Mouse (Mus musculus) embryonic fibroblast, embryonic 13.5 days (primary cell): ENCODE results near the gene Gpr171. TPM values are rescaled to one million over a fixed set of nuclear protein-coding genes. Genes with fewer than 3 reads are reported as not detected.

Experiments
- H3K27ac ChIP-seq: 2 replicates; pipeline ENCODE4 v1.5.1; 2012; ENCODE audit warnings: low read length, control low read depth, inconsistent platforms; ENCODE audit not compliant: insufficient read depth
- H3K4me1 ChIP-seq: 2 replicates; pipeline ENCODE4 v1.6.1; 2011; ENCODE audit warnings: low read length; ENCODE audit not compliant: control insufficient read depth, insufficient read depth
- H3K4me3 ChIP-seq: 2 replicates; pipeline ENCODE4 v1.5.1; 2011; ENCODE audit warnings: mild to moderate bottlenecking, control low read depth, low read length; ENCODE audit not compliant: insufficient read depth
- CTCF ChIP-seq: IDR thresholded peaks from 2 replicates; pipeline ENCODE4 v1.5.1; 2011; ENCODE audit warnings: mild to moderate bottlenecking, control low read depth, low read length, moderate library complexity, borderline replicate concordance; ENCODE audit not compliant: insufficient read depth
- POLR2A ChIP-seq: IDR thresholded peaks from 2 replicates; pipeline ENCODE4 v1.6.1; 2011; ENCODE audit warnings: low read depth, mild to moderate bottlenecking, control low read depth, low read length, moderate library complexity
- polyA plus RNA-seq: library from polyadenylated mRNA; stranded (reverse); fragments of >200 nt; gene quantifications from 2 replicates; pipeline ENCODE4 v1.2.4, GENCODE M21; 2011; ENCODE audit warnings: low read depth; ENCODE audit not compliant: missing spikeins, insufficient read length

Gpr171 gene
- polyA plus RNA-seq, 1 experiment = not detected

GRCm38 (mm10) chr3:59133189-59133588 is 31.6 kb upstream of the Gpr171 start:
- Histone ChIP-seq H3K27ac (no peak overlapping the region), H3K4me1 (peaks cover 2% of the 10 kb centered on the region; the same call in 1 of the 2 replicates), H3K4me3 (no peak overlapping the region)
- TF ChIP-seq CTCF = no peak
- TF ChIP-seq POLR2A = no peak

- Histone ChIP-seq H3K4me1 (peaks cover 2% of the 10 kb centered on the region; the same call in 1 of the 2 replicates), H3K27ac (no peak overlapping the region), H3K4me3 (no peak overlapping the region)
- TF ChIP-seq CTCF (no peak), POLR2A (no peak)
These were observed 30.3 kb upstream of the Gpr171 start for GRCm38 (mm10) chr3:59131966-59132365.

- Histone ChIP-seq H3K27ac (no peak overlapping the region), H3K4me3 (no peak overlapping the region), H3K4me1 (peaks cover 2% of the 10 kb centered on the region; the same call in 1 of the 2 replicates)
- TF ChIP-seq POLR2A = no peak
- no peak for TF ChIP-seq CTCF
These were observed 29.5 kb upstream of the Gpr171 start for GRCm38 (mm10) chr3:59131081-59131480.

- H3K4me3 ChIP-seq = no peak overlapping the region
- TF ChIP-seq POLR2A (no peak), CTCF (no peak)
- H3K4me1 ChIP-seq = peaks cover 2% of the 10 kb centered on the region; the same call in 1 of the 2 replicates
- H3K27ac ChIP-seq = no peak overlapping the region
These were observed 28.8 kb upstream of the Gpr171 start for GRCm38 (mm10) chr3:59130431-59130830.

GRCm38 (mm10) chr3:59129547-59129946 is 27.9 kb upstream of the Gpr171 start:
- Histone ChIP-seq H3K4me1 (peaks cover 2% of the 10 kb centered on the region; the same call in 1 of the 2 replicates), H3K27ac (no peak overlapping the region), H3K4me3 (no peak overlapping the region)
- TF ChIP-seq POLR2A (no peak), CTCF (no peak)

- H3K27ac ChIP-seq = no peak overlapping the region
- TF ChIP-seq POLR2A = no peak
- peaks cover 2% of the 10 kb centered on the region; the same call in 1 of the 2 replicates for H3K4me1 ChIP-seq
- no peak overlapping the region for H3K4me3 ChIP-seq
These were observed 27.1 kb upstream of the Gpr171 start for GRCm38 (mm10) chr3:59128681-59129080.

- TF ChIP-seq CTCF = no peak
- no peak for TF ChIP-seq POLR2A
- H3K4me3 ChIP-seq = no peak overlapping the region
- H3K27ac ChIP-seq = no peak overlapping the region
- H3K4me1 ChIP-seq = peaks cover 12% of the 10 kb centered on the region
These were observed 24.3 kb upstream of the Gpr171 start for GRCm38 (mm10) chr3:59125783-59126555.

- Histone ChIP-seq H3K27ac (no peak overlapping the region), H3K4me1 (peaks cover 11% of the 10 kb centered on the region), H3K4me3 (no peak overlapping the region)
- TF ChIP-seq POLR2A (no peak), CTCF (no peak)
These were observed 23.4 kb upstream of the Gpr171 start for GRCm38 (mm10) chr3:59125022-59125421.

- Histone ChIP-seq H3K4me3 (no peak overlapping the region), H3K4me1 (peaks cover 14% of the 10 kb centered on the region), H3K27ac (peak overlapping the region; percentile 59)
- TF ChIP-seq CTCF (no peak), POLR2A (no peak)
These were observed 20.3 kb upstream of the Gpr171 start for GRCm38 (mm10) chr3:59121780-59122449.

- Histone ChIP-seq H3K4me1 (peaks cover 14% of the 10 kb centered on the region), H3K4me3 (no peak overlapping the region), H3K27ac (peak overlapping the region; percentile 59)
- TF ChIP-seq POLR2A (no peak), CTCF (no peak)
These were observed 19.6 kb upstream of the Gpr171 start for GRCm38 (mm10) chr3:59121067-59121730.
